Mouse (Mus musculus): ENCODE results near the gene Fam161a.

DNA sequence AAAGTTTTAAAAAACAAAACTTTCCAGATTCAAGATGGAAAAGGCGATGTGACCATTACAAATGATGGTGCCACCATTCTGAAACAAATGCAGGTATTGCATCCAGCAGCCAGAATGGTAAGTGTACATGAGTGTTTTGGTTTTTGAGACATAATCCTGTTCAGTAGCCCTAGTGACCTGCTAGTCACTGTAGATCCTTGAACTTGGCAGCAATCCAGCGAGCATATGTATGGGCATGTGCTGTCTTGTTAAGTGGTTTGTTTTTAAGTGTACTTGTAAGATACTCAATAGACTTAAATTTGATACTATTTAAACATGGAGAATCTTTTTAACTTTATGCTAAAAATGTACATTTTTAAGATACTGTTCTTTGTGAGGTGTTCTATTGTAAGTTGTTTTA is 13.1 kb upstream of the Fam161a start:
- TF ChIP-seq POLR2A (IDR thresholded peaks at IDR 0.05; ENCODE audit: low read depth, low read length) (no peak), CTCF (IDR thresholded peaks at IDR 0.05; ENCODE audit: borderline replicate concordance, insufficient read depth, low read length) (no peak)
